In genomic region chr19:22692553-22692952, GRCm38 (mm10) we compare ENCODE assay signal across 13 mouse cellular contexts.
DNase-seq lines count a peak whose midpoint lies in the region; ATAC-seq lines count a peak whose summit lies in the region.
"Had no signal": no experiment of that assay in that cellular context is flagged by ENCODE, and none has a peak within 500 bp of the region (broad histone marks: within the 10 kb centered on the region; RNA-seq: fewer than 3 reads in every experiment).

No protein-coding gene starts in this region.

- H3K4me1 ChIP-seq in neural tube, embryonic 13.5 days (replicated peaks) = no peaks in the 10 kb centered on the region
- H3K4me1 ChIP-seq in neural tube, embryonic 15.5 days = 0 out of 2 replicates have a peak, but pooled peaks cover 3% of the 10 kb centered on the region
- H3K4me1 ChIP-seq: lung, embryonic 15.5 days had no signal

- no peak overlapping the region for H3K4me3 ChIP-seq in neural tube, embryonic 13.5 days
- no peak overlapping the region for H3K4me3 ChIP-seq in neural tube, embryonic 15.5 days (replicated peaks)
- H3K4me3 ChIP-seq: erythroblast, embryonic 14.5 days; lung, embryonic 15.5 days; midbrain, embryonic 13.5 days had no signal

- DNase-seq in gastrocnemius, adult 18-20 months (ENCODE audit: low spot score) = peak; percentile 6
- DNase-seq in gastrocnemius, adult 8-10 months (ENCODE audit: low spot score in 2 of 2) = no peak
- DNase-seq in kidney, postnatal 4 days = peak; percentile 36 to 57
- no peak for DNase-seq in adrenal gland, adult 2 months
- DNase-seq in left cerebral cortex, postnatal 25 days (ENCODE audit: low spot score in 2 of 2) = no peak
- DNase-seq: cerebellum, adult 9-11 months; right cerebral cortex, postnatal 4 days had no signal

- 35% methylated on average over 4 of the region's 4 CpGs for WGBS in neural tube, embryonic 13.5 days
- 27% methylated on average over 4 of the region's 4 CpGs for WGBS in neural tube, embryonic 15.5 days

- intact Hi-C loops in left cerebral cortex, postnatal 25 days (cut with DNase I) = no loop called here

- H3K27me3 ChIP-seq in neural tube, embryonic 13.5 days = no peaks in the 10 kb centered on the region
- no peaks in the 10 kb centered on the region for H3K27me3 ChIP-seq in neural tube, embryonic 15.5 days (replicated peaks)
- H3K27me3 ChIP-seq: lung, embryonic 15.5 days had no signal

- no peaks in the 10 kb centered on the region for H3K9me3 ChIP-seq in neural tube, embryonic 13.5 days
- no peaks in the 10 kb centered on the region for H3K9me3 ChIP-seq in neural tube, embryonic 15.5 days (replicated peaks)
- H3K9me3 ChIP-seq: lung, embryonic 15.5 days; midbrain, embryonic 13.5 days had no signal

- no peaks in the 10 kb centered on the region for H3K36me3 ChIP-seq in neural tube, embryonic 13.5 days
- no peaks in the 10 kb centered on the region for H3K36me3 ChIP-seq in neural tube, embryonic 15.5 days
- H3K36me3 ChIP-seq: lung, embryonic 15.5 days; midbrain, embryonic 13.5 days had no signal

- ATAC-seq in neural tube, embryonic 13.5 days (ENCODE audit: low read depth) = no peak
- ATAC-seq in neural tube, embryonic 15.5 days (ENCODE audit: low FRiP score) = no peak
- ATAC-seq in monocyte, adult 5-6 weeks (replicated peaks; ENCODE audit: insufficient number of reproducible peaks, low FRiP score, low TSS enrichment, poor library complexity, severe bottlenecking) = no peak
- ATAC-seq: midbrain, embryonic 13.5 days had no signal

- H3K4me2 ChIP-seq in neural tube, embryonic 13.5 days = 0 out of 2 replicates have a peak overlapping the region, but pooled peaks have one; percentile 11
- no peak overlapping the region for H3K4me2 ChIP-seq in neural tube, embryonic 15.5 days
- H3K4me2 ChIP-seq: lung, embryonic 15.5 days; midbrain, embryonic 13.5 days had no signal

- no peak overlapping the region for H3K27ac ChIP-seq in neural tube, embryonic 13.5 days (replicated peaks)
- H3K27ac ChIP-seq in neural tube, embryonic 15.5 days (replicated peaks) = no peak overlapping the region
- H3K27ac ChIP-seq: lung, embryonic 15.5 days; midbrain, embryonic 13.5 days had no signal

- no peak overlapping the region for H3K9ac ChIP-seq in neural tube, embryonic 13.5 days
- no peak overlapping the region for H3K9ac ChIP-seq in neural tube, embryonic 15.5 days (replicated peaks)
- H3K9ac ChIP-seq: lung, embryonic 15.5 days; midbrain, embryonic 13.5 days had no signal

Comparison
In these comparisons a context has a peak if more than half of its experiments do, and no peak if none do; other contexts are left out.
1. DNase-seq: peak in gastrocnemius, adult 18-20 months (single experiment) and kidney, postnatal 4 days (2 of 2); none in gastrocnemius, adult 8-10 months (0 of 2), adrenal gland, adult 2 months (single experiment) and left cerebral cortex, postnatal 25 days (0 of 2).